Mouse (Mus musculus): Measurements from ENCODE around the gene Ncor2.

GRCm38 (mm10) chr5:125149142-125149541, 29.9 kb downstream of the Ncor2 start:
- TF ChIP-seq NRF1 (IDR thresholded peaks at IDR 0.05; ENCODE audit: insufficient read depth, low read depth, low read length, poor library complexity, severe bottlenecking) = no peak
- TF ChIP-seq CTCF (IDR thresholded peaks at IDR 0.05 in 2 of 3, conservative IDR thresholded peaks at IDR 0.05 in 1 of 3; ENCODE audit: control insufficient read depth in 1 of 3, insufficient read depth in 1 of 3, low read depth in 2 of 3, low read length in 3 of 3, poor library complexity in 1 of 3, severe bottlenecking in 1 of 3) = no peak
- TF ChIP-seq TBP (IDR thresholded peaks at IDR 0.05; ENCODE audit: low read depth, low read length) = no peak
- no peak for TF ChIP-seq ZKSCAN1 (IDR thresholded peaks at IDR 0.05; ENCODE audit: low read depth, low read length)
- no peak for TF ChIP-seq MXI1 (IDR thresholded peaks at IDR 0.05; ENCODE audit: low read depth, low read length)
- TF ChIP-seq POLR2A (IDR thresholded peaks at IDR 0.05; ENCODE audit: control insufficient read depth in 1 of 2, insufficient read depth in 1 of 2, low read depth in 1 of 2, low read length in 2 of 2, poor library complexity in 1 of 2) = no peak
- no peak for TF ChIP-seq GABPA (IDR thresholded peaks at IDR 0.05; ENCODE audit: low read depth, low read length)
- TF ChIP-seq EP300 (IDR thresholded peaks at IDR 0.05; ENCODE audit: low read depth in 1 of 2, low read length in 2 of 2) = no peak
- no peak for TF ChIP-seq CHD2 (IDR thresholded peaks at IDR 0.05; ENCODE audit: low read length)
